Mouse (Mus musculus) gastrocnemius, postnatal 25 days (tissue): Measurements from ENCODE around the gene Plekha6. TPM values are rescaled to one million over a fixed set of nuclear protein-coding genes. Genes with fewer than 3 reads are reported as not detected.

ENCODE experiments used
- DNase-seq: peaks from one replicate; pipeline ENCODE4 v3.0.0; 2022
- total RNA-seq, 2 experiments: library from RNA; stranded (reverse); gene quantifications; 1 replicate in 1 of 2; 2 replicates in 1 of 2; pipeline ENCODE4 v1.2.3; 2021

Plekha6 gene
- total RNA-seq, 2 experiments from 2014 or later, result 12.7 to 14.4 TPM

- DNase-seq, result no peak
Observed at GRCm38 (mm10) chr1:133215360-133215700, 51.3 kb downstream of the Plekha6 start.

GRCm38 (mm10) chr1:133215753-133216152 is 51.7 kb downstream of the Plekha6 start:
- DNase-seq, result no peak

GRCm38 (mm10) chr1:133217031-133217430 is 53.0 kb downstream of the Plekha6 start:
- DNase-seq, result no peak

GRCm38 (mm10) chr1:133219106-133219505 is 55.1 kb downstream of the Plekha6 start:
- DNase-seq, result no peak

GRCm38 (mm10) chr1:133221459-133221858 is 57.4 kb downstream of the Plekha6 start:
- DNase-seq, result no peak

GRCm38 (mm10) chr1:133222445-133222995 is 58.5 kb downstream of the Plekha6 start:
- no peak for DNase-seq

- DNase-seq, result no peak
Observed at GRCm38 (mm10) chr1:133224674-133225073, 60.7 kb downstream of the Plekha6 start.

GRCm38 (mm10) chr1:133225137-133225536 is 61.1 kb downstream of the Plekha6 start:
- DNase-seq, result no peak

GRCm38 (mm10) chr1:133225561-133225960 is 61.6 kb downstream of the Plekha6 start:
- DNase-seq, result no peak

GRCm38 (mm10) chr1:133225963-133226660 is 62.1 kb downstream of the Plekha6 start:
- DNase-seq, result peak; percentile 68

GRCm38 (mm10) chr1:133226928-133227327 is 62.9 kb downstream of the Plekha6 start:
- peak; percentile 70 for DNase-seq

GRCm38 (mm10) chr1:133227378-133227777 is 63.4 kb downstream of the Plekha6 start:
- no peak for DNase-seq

- DNase-seq, result no peak
Observed at GRCm38 (mm10) chr1:133228809-133229487, 64.9 kb downstream of the Plekha6 start.

- no peak for DNase-seq
Observed at GRCm38 (mm10) chr1:133231523-133232193, 67.6 kb downstream of the Plekha6 start.

GRCm38 (mm10) chr1:133235909-133236308 is 71.9 kb downstream of the Plekha6 start:
- DNase-seq, result no peak

GRCm38 (mm10) chr1:133236693-133237440 is 72.9 kb downstream of the Plekha6 start:
- peak; percentile 82 for DNase-seq

- peak; percentile 69 for DNase-seq
Observed at GRCm38 (mm10) chr1:133237670-133238069, 73.7 kb downstream of the Plekha6 start.

GRCm38 (mm10) chr1:133239121-133239812 is 75.3 kb downstream of the Plekha6 start:
- no peak for DNase-seq

GRCm38 (mm10) chr1:133239813-133240160 is 75.8 kb downstream of the Plekha6 start:
- no peak for DNase-seq

- DNase-seq, result peak; percentile 59
Observed at GRCm38 (mm10) chr1:133240881-133241280, 76.9 kb downstream of the Plekha6 start.

- no peak for DNase-seq
Observed at GRCm38 (mm10) chr1:133244668-133245067, 80.7 kb downstream of the Plekha6 start.
